Mouse (Mus musculus) midbrain, postnatal 0 days (tissue): ENCODE measurements around the gene Agbl4. TPM values are rescaled to one million over a fixed set of nuclear protein-coding genes. Genes with fewer than 3 reads are reported as not detected.
A peak's percentile ranks its signal among the peaks of the same experiment; 100 is the strongest.

Source experiments
- ATAC-seq: fragments of 200-750 bp; cut with Nextera tagmentation; 2 replicates; pipeline ENCODE4 v1.8.0; 2017; ENCODE audit warnings: moderate number of reproducible peaks, mild to moderate bottlenecking, moderate TSS enrichment, moderate library complexity; ENCODE audit not compliant: low FRiP score
- DNase-seq: peaks from one replicate; pipeline ENCODE4 v3.0.0-alpha.2; 2015; ENCODE audit warnings: low spot score
- H3K27ac ChIP-seq: fragments of 300-500 bp; sonication (generic); 2 replicates; pipeline ENCODE4 v1.5.1; 2014; ENCODE audit warnings: low read depth, mild to moderate bottlenecking, low read length, mixed read lengths
- H3K27me3 ChIP-seq: fragments of 300-500 bp; sonication (generic); 2 replicates; pipeline ENCODE4 v1.6.1; 2014; ENCODE audit warnings: low read length, control low read depth, mixed read lengths; ENCODE audit not compliant: insufficient read depth
- H3K36me3 ChIP-seq: fragments of 300-500 bp; sonication (generic); 2 replicates; pipeline ENCODE4 v1.6.1; 2014; ENCODE audit warnings: low read length, control low read depth, mixed read lengths; ENCODE audit not compliant: insufficient read depth
- H3K4me1 ChIP-seq: fragments of 300-500 bp; sonication (generic); 2 replicates; pipeline ENCODE4 v1.6.1; 2014; ENCODE audit warnings: mild to moderate bottlenecking, control low read depth, antibody characterized with exemption, low read length, mixed read lengths; ENCODE audit not compliant: insufficient read depth
- H3K4me2 ChIP-seq: fragments of 300-500 bp; sonication (generic); 2 replicates; pipeline ENCODE4 v1.6.1; 2014; ENCODE audit warnings: low read depth, mild to moderate bottlenecking, low read length, mixed read lengths; ENCODE audit not compliant: poor library complexity, severe bottlenecking
- H3K4me3 ChIP-seq: fragments of 300-500 bp; sonication (generic); 2 replicates; pipeline ENCODE4 v1.5.1; 2014; ENCODE audit warnings: low read depth, mild to moderate bottlenecking, low read length, moderate library complexity
- H3K9ac ChIP-seq: fragments of 300-500 bp; sonication (generic); replicated peaks from 2 replicates; pipeline ENCODE4 v1.6.1; 2014; ENCODE audit warnings: mild to moderate bottlenecking, low read length, moderate library complexity, mixed read lengths; ENCODE audit not compliant: poor library complexity, severe bottlenecking
- H3K9me3 ChIP-seq: fragments of 300-500 bp; sonication (generic); 2 replicates; pipeline ENCODE4 v1.6.1; 2016; ENCODE audit warnings: low read length, control low read depth
- CTCF ChIP-seq: IDR thresholded peaks from 2 replicates; pipeline ENCODE4 v1.5.1; 2016; ENCODE audit warnings: antibody characterized with exemption, mild to moderate bottlenecking
- WGBS: fragments of 180-500 bp; shearing (Covaris S2); extraction: QIAGEN DNeasy Blood & Tissue Kit; methylation state at CpG from one replicate; pipeline ENCODE4 v1.1.7; 2014; 5-methylcytosine and 5-hydroxymethylcytosine counted together
- polyA plus RNA-seq: library from polyadenylated mRNA; unstranded; fragments of >200 nt; fragmentation: Nextera tagmentation; extraction: Ambion mirVana; gene quantifications from 2 replicates; pipeline ENCODE4 v1.2.1, GENCODE M21; 2015
- total RNA-seq: library from RNA; depleted of rRNA; stranded (reverse); fragments of >200 nt; gene quantifications from 2 replicates; pipeline ENCODE4 v1.2.3, GENCODE M21; 2014; rRNA removed

Agbl4 gene
- total and polyA plus RNA-seq, 2 experiments from 2014 or later = 5.0 to 9.2 TPM

DNA sequence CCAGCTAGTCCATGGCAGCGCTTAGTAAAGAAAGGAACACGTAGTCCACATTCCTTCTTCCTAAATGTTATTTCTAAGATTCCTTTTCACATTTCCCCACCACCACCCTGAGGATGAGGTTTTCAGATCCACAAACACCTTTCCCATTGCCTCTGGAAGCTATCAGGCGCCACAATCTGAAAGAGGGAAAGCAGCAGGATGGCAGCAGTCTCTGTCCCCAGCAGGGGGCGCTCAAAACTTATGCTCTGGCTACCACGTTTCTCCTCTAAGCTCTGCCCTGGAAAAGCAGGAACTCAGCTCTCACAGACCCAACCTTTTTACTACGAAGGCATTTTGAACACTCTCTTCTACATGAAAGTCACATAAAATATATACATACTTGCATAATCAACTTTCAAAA is 1290.2 kb downstream of the Agbl4 start:
- TF ChIP-seq CTCF = peak; percentile 83
- no peaks in the 10 kb centered on the region for H3K27me3 ChIP-seq
- H3K9me3 ChIP-seq = no peaks in the 10 kb centered on the region
- peak; percentile 53; the same call in 1 of the 2 replicates for ATAC-seq
- peak overlapping the region; percentile 26 for H3K4me2 ChIP-seq
- H3K4me1 ChIP-seq = no peaks in the 10 kb centered on the region
- 19% methylated on average over 6 of the region's 6 CpGs for WGBS
- no peak overlapping the region for H3K9ac ChIP-seq
- H3K27ac ChIP-seq = no peak overlapping the region
- H3K36me3 ChIP-seq = no peaks in the 10 kb centered on the region
- DNase-seq = peak; percentile 87
- no peak overlapping the region for H3K4me3 ChIP-seq

DNA sequence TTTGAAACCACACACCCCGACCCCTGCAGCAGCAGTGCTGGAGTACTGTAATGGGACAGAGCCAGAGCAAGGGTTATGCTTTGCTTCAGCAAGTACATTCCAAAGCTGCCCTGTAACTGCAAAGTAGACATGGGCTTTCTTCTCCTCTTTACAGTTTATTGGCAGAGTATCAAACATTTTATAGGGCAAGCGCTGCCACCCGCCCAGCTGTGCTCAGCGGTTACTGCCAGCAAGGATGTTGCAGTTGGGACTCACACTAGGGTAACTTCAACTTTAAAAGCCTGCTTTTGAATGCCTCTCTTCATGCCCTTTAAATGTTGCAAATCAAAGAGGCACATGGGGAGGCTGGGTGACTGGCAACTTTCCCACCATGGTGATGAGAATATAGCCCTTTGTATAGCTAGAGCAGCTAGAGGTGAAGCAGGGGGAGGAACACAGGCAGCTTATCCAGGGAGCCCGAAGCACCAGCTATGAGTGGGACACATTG is 1293.6 kb downstream of the Agbl4 start:
- H3K36me3 ChIP-seq = no peaks in the 10 kb centered on the region
- WGBS = 34% methylated on average over 5 of the region's 5 CpGs

DNA sequence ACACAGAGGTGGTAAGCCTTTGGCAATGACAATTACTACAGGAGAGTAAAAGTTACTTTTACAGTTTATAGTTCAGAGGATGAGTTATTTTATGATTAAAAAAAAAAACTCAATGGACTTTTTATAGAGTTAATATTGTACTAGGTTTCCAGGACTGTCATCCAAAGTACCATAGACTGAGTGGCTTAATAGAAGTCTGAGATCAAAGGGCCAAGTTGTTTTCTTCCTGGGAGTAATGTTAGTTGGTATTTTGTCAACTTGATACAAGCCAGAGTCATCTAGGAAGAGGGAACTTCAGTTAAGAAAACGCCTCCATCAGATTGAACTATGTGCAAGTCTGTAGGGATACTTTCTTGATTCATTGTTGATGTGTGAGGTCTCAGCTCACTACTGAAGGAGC is 1303.9 kb downstream of the Agbl4 start:
- Histone ChIP-seq H3K9ac (no peak overlapping the region), H3K4me1 (no peaks in the 10 kb centered on the region), H3K4me2 (no peak overlapping the region), H3K27me3 (no peaks in the 10 kb centered on the region), H3K4me3 (no peak overlapping the region), H3K36me3 (no peaks in the 10 kb centered on the region), H3K9me3 (no peaks in the 10 kb centered on the region), H3K27ac (no peak overlapping the region)
- no peak for TF ChIP-seq CTCF
- DNase-seq (no peak), ATAC-seq (no peak)
- WGBS = 88% methylated on average over 1 of the region's 1 CpGs

More for the DNA sequence above, 1293.6 kb downstream of the Agbl4 start:
- Histone ChIP-seq H3K27ac (no peak overlapping the region), H3K9me3 (no peaks in the 10 kb centered on the region), H3K27me3 (no peaks in the 10 kb centered on the region), H3K4me1 (no peaks in the 10 kb centered on the region), H3K4me2 (no peak overlapping the region), H3K4me3 (no peak overlapping the region), H3K9ac (no peak overlapping the region)
- ATAC-seq (no peak; the same call in 1 of the 2 replicates), DNase-seq (peak; percentile 76)
- TF ChIP-seq CTCF = no peak

DNA sequence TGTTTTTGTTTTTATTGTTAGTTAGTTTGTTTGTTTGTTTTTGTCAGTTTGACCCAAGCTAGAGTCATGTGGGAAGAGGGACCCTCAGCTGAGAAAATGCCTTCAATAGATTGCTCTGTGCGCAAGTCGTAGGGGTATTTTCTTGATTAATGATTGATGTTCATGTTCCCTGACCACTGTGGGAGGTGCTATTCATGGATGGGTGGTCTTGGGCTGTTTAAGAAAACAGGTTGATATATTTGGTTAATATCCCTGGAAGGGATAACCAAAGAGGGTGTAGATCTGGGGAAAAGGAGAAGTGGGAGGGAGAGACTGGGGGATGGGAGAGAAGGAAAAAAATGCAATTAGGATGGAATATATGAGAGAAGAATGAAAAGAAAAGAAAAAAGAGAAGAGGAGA is 1306.7 kb downstream of the Agbl4 start:
- Histone ChIP-seq H3K36me3 (no peaks in the 10 kb centered on the region), H3K9ac (no peak overlapping the region), H3K4me2 (no peak overlapping the region), H3K27ac (no peak overlapping the region), H3K4me3 (no peak overlapping the region), H3K4me1 (no peaks in the 10 kb centered on the region), H3K27me3 (no peaks in the 10 kb centered on the region), H3K9me3 (no peaks in the 10 kb centered on the region)
- DNase-seq (no peak), ATAC-seq (no peak)
- TF ChIP-seq CTCF = no peak
- WGBS = 92% methylated on average over 2 of the region's 2 CpGs

DNA sequence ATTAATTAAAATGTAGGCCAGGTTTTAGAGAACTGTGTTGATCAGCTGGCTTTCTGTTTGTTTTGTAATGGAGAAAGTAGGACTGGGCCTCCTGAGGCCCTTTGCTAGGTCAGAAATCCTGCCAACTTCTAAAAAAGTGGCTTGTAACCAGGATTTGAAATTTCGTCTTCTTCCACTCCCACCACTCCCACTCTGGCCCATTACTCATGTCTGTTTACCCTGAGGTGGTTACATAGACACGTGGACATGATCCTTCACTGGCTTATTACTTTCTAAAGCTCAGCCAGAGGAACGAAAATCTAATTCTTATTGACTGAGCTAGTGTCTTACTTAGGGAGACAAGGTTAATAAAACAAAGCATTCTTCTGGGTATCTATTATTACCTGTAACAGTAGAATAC is 1307.5 kb downstream of the Agbl4 start:
- DNase-seq = no peak
- Histone ChIP-seq H3K36me3 (no peaks in the 10 kb centered on the region), H3K27me3 (no peaks in the 10 kb centered on the region), H3K27ac (no peak overlapping the region), H3K9ac (no peak overlapping the region), H3K4me2 (no peak overlapping the region), H3K4me1 (no peaks in the 10 kb centered on the region), H3K9me3 (no peaks in the 10 kb centered on the region), H3K4me3 (no peak overlapping the region)
- TF ChIP-seq CTCF = no peak
- WGBS = 79% methylated on average over 3 of the region's 3 CpGs
- no peak for ATAC-seq

Other genes starting within 250 kb of the Agbl4 start
- 119 and 149 TPM in 2 replicates for gene Elavl4, start 45.8 kb upstream of the Agbl4 start, total RNA-seq
- gene Elavl4, start 45.8 kb upstream of the Agbl4 start, polyA plus RNA-seq = 259 and 267 TPM in 2 replicates